Mouse (Mus musculus): ENCODE measurements around the gene Rph3al.

Gene Rph3al

GRCm38 (mm10) chr11:75811900-75812299 is 126.3 kb downstream of the Rph3al start:
- peak; percentile 50 to 55 for DNase-seq (ENCODE audit: low spot score in 2 of 2)

- no peak for DNase-seq (ENCODE audit: low spot score in 2 of 2)
Measured at GRCm38 (mm10) chr11:75810526-75810925, 127.7 kb downstream of the Rph3al start.

GRCm38 (mm10) chr11:75807486-75807885 is 130.7 kb downstream of the Rph3al start:
- DNase-seq (ENCODE audit: low spot score in 2 of 2), result no peak

- no peak for DNase-seq (ENCODE audit: low spot score in 2 of 2)
Measured at GRCm38 (mm10) chr11:75801771-75802550, 136.3 kb downstream of the Rph3al start.

- DNase-seq (ENCODE audit: low spot score in 2 of 2), result no peak
Measured at GRCm38 (mm10) chr11:75801369-75801768, 136.9 kb downstream of the Rph3al start.

GRCm38 (mm10) chr11:75796536-75797246 is 141.5 kb downstream of the Rph3al start:
- no peak for DNase-seq (ENCODE audit: low spot score in 2 of 2)

- DNase-seq (ENCODE audit: low spot score in 2 of 2), result peak; percentile 65 to 76
Measured at GRCm38 (mm10) chr11:75796029-75796445, 142.2 kb downstream of the Rph3al start, which contains the start of gene Doc2b. TSS of gene Doc2b (minus strand) at chr11:75796049.

GRCm38 (mm10) chr11:75795321-75795636 is 142.9 kb downstream of the Rph3al start:
- DNase-seq (ENCODE audit: low spot score in 2 of 2), result no peak

GRCm38 (mm10) chr11:75794602-75795320 is 143.5 kb downstream of the Rph3al start:
- no peak for DNase-seq (ENCODE audit: low spot score in 2 of 2)

- DNase-seq (ENCODE audit: low spot score in 2 of 2), result no peak
Measured at GRCm38 (mm10) chr11:75793351-75793750, 144.9 kb downstream of the Rph3al start.

- DNase-seq (ENCODE audit: low spot score in 2 of 2), result no peak
Measured at GRCm38 (mm10) chr11:75792535-75792934, 145.7 kb downstream of the Rph3al start.

GRCm38 (mm10) chr11:75785897-75786296 is 152.3 kb downstream of the Rph3al start:
- no peak for DNase-seq (ENCODE audit: low spot score in 2 of 2)

GRCm38 (mm10) chr11:75783799-75784198 is 154.4 kb downstream of the Rph3al start:
- DNase-seq (ENCODE audit: low spot score in 2 of 2), result no peak

GRCm38 (mm10) chr11:75781919-75782318 is 156.3 kb downstream of the Rph3al start:
- DNase-seq (ENCODE audit: low spot score in 2 of 2), result peak; percentile 78 to 79

All from right cerebral cortex, adult 2 months (tissue).